Mouse (Mus musculus) c-Kit-negative CD71-positive TER-119-positive erythroid progenitor cells, embryonic 14.5 days (primary cell): ENCODE data around the gene Ppp6c.
"Not testable (repeated sequence)": the region's sequence is repeated elsewhere in the genome, so short reads cannot be mapped to it uniquely, and the experiment has no call there.

ENCODE experiments used
- DNase-seq: peaks from one replicate; pipeline ENCODE4 v3.0.0-alpha.2; 2013; ENCODE audit warnings: low read depth, low spot score

Gene Ppp6c

DNA sequence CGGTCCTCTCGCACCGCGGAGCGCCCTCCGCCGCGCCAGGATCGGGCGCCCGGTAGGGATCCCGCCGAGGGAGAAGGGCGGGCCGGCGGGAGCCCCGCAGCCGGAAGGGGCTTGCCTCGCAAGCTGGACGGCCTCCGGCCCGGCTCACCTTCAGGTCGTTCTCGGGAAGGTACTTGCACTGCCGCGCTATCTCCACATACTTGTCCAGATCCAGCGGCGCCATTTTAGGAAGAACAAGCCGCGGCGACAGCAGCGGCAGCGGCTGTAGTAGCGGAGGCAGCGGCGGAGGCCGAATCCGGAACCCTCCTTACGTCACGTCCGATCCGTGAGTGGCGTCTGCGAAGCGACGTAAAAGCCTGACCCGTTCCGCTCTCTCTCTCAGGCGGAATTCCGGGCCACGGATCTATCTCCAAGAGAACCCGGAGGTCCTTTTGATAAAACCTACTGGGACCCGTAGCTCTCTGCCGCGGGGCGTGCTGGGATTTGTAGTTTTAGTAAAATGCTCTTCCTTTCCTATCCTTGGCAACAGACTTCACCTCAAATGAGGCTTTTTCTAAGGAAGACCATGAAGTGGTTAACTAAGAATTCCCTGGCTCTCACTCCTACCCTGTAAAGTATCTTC, at the start of gene Ppp6c:
Gene Ppp6c (minus strand): TSS at position 433 of the 622 bp plus-strand sequence.
- peak; percentile 89 for DNase-seq

DNA sequence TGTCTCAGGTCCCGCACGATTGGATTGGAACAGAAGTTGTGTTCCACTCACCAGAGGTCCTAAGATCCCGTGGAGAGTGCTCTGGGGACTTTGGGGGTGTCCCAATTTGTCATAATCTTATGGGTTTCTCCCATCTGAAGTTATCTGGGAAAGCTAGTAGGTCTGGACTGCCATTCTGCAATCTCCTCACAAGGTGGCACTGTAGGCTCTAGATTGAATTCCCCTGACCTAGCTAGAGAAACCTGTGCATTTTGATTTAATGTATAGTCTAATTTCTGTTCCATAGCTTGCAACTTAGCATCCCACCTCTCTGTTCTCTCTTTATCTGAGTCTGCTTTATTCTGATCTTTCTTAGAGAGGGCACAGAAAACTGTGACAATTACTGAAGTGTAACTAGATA, 42.1 kb upstream of the Ppp6c start:
- peak; percentile 50 for DNase-seq

DNA sequence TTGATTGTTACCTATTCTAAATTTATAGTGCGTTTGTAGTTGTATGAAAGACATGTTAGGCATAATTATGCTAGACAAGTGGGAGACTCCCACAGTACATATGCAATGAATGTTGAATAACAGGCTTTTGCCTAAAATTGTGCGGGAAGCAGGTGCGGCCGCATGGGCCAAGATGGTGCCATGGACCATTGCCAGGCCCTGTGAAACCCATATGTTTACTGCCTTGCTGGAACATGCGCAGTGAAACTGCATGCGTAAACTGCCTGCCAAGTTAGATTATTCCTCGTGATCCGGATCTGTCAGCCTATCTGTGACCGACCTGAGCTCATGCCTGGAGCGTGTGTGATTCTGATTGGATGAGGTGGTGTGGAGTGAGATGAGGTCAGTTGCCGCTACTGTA, 26.0 kb upstream of the Ppp6c start:
- DNase-seq = not testable (repeated sequence)

DNA sequence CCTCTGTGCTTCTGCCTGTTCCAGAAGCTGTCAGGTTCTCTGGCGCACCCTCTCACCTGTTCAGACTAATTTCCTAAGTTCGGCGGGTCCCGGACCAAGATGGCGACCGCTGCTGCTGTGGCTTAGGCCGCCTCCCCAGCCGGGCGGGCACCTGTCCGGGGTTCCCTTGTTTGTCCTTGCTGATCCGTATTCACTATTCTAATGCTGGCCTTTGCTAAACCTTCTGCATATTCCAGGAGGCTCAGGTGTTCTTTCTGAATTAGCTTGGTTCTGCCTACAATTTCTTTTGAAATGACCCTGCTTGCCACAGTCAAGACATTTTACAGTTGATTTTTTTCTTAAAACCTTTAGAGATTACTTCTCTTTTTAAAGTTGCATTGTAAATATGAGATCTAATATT, 20.6 kb upstream of the Ppp6c start:
- not testable (repeated sequence) for DNase-seq

DNA sequence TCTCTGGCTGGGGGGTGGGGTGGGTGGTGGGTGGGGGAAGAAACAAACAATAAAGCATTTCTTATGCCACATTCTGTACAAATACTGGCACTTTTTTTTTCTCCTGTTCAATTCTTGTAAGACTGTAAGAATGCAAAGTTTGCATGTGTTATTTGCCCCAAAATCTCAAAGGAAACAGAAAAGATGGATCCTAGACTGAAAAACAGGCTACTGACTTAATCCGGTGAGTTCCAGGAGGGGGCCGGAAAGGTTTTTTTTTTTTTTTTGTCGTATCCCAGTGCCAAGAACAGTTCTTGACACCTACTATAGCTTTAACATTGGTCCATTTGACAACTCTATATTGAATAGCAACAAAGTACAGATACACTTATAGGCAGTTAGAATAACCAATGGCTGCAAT, 480 bp upstream of the Ppp6c start:
- DNase-seq = no peak

DNA sequence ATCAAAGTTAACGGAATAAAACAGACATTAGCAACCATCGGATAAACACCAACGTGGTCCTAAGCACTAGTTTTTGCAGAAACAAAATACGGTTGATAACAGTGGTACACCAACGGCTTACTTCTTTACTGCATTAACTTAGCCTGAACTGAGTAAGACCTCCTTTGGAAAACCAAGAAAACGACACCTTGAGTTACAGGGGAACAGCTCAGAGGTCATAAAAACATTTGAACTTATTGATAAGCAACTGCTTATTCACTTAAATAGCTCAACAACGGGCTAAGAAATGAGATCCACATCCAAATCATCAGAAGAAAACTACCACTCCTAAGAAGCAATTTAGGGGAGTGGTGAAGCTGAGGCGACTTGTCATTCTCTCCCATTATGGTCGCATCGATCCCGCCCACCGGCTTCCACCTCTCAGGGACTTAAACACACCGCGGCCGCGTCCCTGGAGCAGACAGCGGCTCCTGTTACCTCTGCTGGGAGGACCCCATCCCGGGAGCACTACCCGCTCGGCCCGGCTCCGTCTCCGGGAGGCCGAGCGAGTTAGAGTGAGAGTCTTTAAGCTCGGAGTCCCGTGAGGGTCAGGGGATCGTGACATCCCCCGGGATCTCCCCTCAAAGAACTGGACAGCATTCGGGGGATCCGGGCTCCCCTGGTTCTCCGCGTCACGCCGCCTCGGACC, 776 bp downstream of the Ppp6c start:
- peak; percentile 33 for DNase-seq

DNA sequence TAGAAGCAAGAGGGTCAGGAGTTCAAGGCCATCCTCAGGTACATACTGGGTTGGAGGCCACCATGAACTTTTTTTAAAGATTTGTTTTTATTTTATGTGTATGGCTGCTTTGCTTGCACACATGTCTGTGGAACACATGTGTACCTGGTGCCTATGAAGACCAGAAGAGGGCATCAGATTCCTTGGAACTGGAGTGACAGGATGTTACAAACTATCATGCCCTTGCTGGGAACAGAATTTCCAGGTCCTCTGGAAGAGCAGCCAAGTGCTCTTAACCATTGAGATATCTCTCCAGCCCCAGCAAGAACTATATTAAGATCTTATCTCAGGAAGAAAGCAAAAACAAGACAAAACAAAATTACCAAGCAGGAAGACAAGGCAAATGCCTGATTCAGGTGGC, 1.6 kb downstream of the Ppp6c start:
- DNase-seq = no peak

DNA sequence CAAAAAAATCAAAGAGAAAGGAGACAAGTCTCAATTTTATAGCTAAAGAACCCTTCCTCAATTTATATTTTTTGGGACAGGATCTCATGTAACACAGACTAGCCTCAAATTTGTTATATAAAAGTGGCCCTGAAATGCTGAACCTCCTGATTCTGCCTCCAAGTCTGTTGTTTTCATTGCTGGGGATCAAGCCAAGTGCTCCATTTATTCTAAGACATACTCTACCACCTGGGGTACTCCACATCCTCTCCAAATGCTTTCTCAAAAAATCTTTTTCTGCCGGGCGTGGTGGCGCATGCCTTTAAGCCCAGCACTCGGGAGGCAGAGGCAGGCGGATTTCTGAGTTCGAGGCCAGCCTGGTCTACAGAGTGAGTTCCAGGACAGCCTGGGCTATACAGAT, 6.2 kb downstream of the Ppp6c start:
- no peak for DNase-seq

DNA sequence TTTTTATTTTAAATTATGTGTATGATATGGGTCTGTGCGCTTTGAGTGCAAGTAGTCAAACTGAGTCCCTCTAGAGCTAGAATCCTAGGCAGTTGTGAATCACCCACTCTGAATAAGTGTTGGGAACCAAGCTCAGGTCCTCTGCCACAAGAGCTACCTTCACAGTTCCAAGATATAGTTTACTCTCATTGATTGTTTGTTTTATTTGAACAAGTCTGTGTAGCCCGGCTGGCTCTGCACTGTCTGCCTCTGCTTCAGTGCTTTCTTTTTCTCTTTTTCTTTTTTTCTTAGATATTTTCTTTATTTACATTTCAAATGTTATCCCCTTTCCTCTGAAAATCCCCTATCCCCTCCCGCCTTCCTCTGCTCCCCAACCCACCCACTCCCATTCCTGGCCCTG, 7.2 kb downstream of the Ppp6c start:
- no peak for DNase-seq

DNA sequence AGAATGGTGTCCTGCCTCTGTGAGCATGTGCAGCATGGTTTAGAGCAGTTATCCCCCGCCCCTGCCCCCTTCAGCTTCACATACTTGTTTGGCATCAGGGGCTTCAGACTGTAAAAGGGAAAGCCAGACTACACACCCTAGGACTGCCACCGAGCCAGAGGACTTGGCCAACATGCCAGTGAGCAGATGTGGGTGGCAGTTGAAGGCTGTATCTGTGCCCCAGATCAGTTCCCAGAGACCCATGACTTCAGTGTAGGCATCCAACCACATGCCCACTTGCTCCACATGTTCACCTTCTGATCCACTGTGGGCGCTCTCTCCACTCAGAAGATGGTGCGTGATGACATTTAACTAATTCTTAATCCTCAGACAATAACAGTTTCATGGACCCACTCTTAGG, 9.1 kb downstream of the Ppp6c start:
- DNase-seq = no peak

DNA sequence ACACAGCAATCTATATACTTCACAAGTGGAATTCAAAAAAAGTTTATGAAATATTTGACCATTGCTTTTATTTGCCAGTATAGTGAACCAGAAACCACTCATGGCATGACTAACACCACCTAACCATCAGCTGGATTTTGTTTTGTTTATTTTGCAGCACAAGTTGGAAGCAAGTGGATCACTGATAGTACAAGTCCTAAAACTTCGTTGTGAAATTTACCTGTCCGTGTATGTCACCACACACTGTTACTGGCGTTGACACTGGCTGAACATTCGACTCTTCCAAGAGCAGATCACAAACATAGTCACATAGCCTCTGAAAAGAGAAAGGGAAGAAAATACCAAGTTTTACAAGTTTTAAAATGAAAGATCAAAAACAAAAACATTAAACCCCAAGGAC, 15.5 kb downstream of the Ppp6c start:
- DNase-seq = no peak

DNA sequence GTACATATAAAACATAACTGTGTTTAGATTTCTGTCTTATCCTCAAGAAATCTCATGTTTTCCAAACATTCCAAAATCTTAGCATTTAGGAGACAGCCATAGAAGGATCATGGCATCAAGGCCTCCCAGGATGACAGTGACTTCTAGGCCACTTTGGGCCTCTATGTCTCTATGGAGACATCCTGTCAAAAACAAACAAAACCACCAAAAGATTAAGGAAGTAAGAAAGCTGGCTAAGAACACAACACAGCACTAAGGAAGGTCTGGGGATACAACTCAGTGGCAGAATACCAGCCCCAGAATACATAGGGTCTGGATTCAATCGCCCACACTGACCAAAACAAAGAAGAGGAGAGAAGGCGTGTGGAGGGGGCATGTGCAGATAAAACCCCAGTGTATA, 22.9 kb downstream of the Ppp6c start:
- DNase-seq = no peak

DNA sequence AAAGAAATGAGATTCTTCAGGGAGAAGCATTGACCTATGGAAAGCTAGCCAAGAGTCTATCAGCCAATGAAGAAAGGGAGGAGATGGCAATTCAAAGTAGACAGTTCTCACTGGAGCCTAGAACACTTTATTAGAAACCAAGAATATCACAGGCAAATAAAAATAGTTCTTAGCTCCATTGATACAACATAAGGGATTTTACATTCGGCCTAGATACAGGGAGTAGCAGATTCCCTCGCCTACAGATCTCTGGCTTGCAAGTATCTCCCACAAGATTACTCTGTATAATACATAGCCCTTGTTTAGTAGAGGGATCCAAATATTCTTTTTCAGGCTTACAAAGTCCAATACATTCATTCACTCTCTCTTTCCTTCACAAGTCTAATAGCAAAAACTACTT, 31.4 kb downstream of the Ppp6c start:
- DNase-seq = no peak

DNA sequence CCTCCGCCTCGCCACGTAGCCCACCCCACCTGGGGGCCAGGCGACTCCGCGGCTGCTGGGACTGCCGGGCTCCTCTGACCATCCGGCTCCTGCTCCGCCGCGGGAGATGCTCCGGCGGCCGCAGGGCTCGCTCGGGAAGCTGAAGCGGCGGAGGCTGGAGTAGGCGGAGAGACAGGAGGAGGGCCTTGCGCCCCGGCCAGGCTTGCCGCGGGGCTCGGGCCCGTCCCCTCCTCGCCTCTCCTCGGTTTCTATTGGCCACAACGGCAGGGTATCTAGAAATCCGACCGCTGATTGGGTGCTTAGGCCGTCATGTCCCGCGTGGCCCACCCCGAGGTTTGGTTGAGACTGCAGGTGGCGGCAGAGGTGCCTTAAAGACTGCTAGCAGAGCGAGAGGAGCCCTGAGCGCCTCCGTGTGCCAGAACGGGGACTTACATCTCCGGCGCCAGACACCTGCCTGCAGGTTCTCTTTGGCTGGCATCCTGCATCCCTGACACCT, 35.6 kb downstream of the Ppp6c start, which contains the start of gene Scai:
Gene Scai (minus strand): TSS at position 174 of the 496 bp plus-strand sequence.
- DNase-seq = peak; percentile 95

DNA sequence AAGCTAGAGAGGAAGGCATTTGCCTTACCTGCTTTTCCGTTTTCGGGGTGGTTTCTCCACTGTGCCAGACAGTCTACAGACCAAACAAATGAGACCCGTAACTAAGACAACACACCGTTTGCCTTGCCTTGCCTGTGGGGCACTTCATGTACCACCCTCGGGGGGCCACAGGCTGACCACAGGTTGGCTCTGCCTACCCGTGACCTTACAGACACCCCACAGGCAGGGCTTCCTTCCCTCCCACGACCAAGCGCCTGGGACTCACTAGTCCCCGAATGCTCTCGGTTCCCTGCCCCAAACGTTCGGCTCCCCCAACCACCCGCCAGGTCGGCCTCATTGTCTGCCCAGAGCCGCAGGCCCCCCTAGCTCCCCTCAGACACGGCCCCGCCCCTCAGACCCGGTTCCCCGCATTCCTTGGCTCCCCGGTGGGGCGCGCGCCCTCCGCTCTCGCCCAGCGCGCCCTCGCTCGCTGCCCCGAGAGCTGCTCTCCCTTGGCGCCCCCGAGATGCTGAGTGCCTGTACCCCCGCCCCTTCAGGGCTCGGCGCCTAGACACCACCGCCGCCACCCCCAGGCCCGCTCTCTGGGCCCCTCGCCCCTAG, 36.2 kb downstream of the Ppp6c start:
- DNase-seq = peak; percentile 25

DNA sequence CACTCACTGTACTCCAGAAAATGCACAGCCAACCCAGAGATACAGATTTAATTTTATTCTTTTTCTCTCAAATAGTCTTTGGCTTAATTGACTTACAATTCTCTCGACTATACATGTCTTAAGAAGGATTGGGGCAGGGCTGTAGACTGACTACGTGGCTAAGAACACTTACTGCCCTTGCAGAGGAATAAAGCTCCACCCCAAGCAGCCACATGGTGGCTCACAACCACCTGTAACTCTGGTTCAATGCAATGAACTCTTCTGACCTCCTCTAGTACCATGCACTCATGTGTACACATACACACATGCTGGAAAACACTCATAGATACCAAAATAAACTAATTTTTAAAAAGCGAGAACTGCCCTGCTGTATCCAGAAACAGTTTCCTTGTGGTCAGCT, 40.3 kb downstream of the Ppp6c start:
- DNase-seq = no peak

DNA sequence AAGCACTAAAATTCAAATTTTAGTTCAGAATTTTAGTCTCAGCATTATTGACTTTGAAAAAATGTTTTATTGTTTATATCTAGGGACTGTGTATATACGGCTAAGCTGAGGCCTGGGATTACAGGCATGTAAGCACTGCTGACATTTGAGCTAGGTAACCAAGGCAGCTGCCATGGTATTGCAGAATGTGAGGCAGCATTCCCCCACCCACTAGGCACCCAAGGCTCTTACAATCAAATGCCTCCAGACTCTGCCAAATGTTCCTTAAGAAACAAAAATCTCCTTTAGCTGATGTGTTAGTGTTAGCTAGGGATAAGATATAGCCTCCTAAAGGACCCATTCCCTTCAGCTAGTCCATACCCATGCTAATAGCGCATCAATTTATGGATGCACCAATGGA, 42.7 kb downstream of the Ppp6c start:
- DNase-seq = no peak

DNA sequence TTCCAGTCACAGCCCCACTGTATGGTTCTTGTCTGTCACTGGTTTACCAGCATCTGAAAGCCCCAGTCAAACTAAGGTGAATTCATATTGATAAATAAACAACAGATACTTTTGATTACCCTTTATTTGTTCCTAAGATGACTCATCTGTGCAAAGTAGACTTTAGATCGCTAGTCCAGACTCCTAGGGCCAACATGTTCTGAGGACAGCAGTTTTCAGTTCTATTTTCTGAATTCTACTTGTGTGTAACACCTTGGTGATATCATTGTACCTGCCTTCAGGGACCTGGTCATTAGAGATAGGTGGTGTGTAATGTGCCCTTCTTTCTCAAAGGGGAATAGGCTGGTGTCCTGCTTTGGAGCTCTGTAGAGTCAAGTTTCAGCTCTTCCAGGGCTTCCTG, 65.3 kb downstream of the Ppp6c start:
- no peak for DNase-seq

DNA sequence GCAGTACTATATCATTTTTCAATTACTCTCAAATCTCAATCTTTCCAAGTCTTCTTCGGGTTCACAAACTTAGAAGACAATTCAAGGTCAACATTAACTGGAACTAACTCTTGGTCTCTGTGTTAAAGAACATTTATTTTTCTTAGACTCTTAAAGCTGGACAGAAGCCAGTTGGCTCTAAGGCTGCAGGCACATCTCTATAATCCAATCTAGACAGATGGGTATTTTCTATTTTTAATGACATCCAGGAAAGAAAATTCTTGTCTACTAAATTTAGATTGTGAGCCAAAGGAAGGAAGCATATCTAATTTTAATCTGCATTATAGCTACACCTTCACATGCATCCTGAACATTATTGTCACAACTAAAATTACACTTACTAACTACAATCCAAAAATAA, 68.3 kb downstream of the Ppp6c start:
- no peak for DNase-seq

DNA sequence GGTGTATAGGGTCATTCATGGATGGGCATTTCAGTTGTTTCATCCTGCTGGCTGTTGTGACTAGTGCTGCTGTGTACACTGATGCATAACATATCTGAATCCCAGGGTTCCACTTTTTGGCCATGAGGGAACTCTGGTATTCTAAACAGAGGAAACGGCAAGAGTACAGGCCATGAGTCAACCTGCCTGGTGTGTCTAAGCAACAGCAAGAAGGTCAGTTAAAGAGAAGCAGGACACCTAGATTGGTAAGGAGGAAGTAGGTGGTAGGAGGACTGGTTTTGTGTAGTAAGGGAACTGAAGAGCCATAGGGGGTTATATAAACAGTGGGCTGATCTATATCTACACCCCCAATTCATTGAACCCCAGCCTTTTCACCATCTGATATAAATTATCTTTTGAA, 69.4 kb downstream of the Ppp6c start:
- no peak for DNase-seq

DNA sequence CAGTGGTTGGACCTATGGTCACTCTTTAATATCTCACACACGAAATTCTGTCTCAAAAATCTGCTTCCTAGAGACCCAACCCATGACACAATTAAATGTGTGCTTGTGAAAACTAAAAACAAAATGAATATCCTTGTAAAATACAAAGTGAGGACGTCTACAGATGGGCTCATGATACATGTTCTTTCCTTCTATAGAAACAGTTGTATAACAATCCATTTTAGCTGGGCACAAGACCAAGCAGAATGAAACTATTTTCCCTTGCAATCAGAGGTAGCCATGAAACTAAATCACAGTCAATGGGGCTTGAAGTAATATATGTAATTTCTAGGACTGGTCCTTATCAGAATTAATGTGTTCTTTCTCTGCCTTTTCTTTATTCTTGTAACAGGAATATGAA, 75.3 kb downstream of the Ppp6c start:
- DNase-seq = no peak

DNA sequence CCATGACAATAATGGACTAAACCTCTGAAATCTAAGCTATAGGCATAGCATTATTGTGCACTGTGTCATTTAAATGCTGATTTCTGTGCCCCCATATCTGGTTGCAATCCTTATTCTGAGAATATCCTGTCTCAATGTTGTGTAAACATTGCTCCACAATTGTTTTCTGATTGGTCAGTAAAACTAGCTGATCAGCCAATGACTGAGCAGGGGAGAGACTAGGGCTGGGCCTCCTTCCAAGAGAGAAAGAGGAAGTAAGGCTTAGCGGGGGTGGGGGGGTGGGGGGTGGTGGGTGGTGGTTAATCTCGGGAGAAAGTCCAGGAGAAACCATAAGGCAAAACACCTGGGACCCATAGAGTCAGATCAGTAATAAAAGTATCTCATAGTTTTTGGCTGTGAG, 78.2 kb downstream of the Ppp6c start:
- no peak for DNase-seq

DNA sequence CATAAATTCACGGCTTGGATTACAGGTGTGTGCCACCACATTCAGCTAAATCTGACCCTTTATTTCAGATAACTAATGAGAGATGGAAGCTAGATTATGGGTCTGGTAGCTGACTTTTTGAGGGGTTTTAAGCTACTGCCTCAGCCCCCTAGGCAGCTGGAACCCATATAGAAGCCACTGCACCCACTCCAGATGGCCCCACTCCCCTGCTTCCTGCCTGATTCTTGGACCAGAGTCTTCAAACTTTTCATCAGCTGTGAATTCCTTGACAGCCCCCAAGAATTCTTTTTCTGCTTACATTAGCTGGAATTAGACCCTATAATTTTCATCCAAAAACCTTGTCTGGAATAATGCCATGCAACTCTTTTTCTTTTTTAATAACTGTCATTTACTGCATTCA, 79.8 kb downstream of the Ppp6c start:
- no peak for DNase-seq
